8 mouse cellular contexts compared by ENCODE assay signal in genomic region chr1:186702391-186703255, GRCm38 (mm10). TPM values are rescaled to one million over a fixed set of nuclear protein-coding genes. Genes with fewer than 3 reads are reported as not detected.
DNase-seq lines count a peak whose midpoint lies in the region; ATAC-seq and TF ChIP-seq lines count a peak whose summit lies in the region.

No protein-coding gene starts in this region.

- intact Hi-C loops in heart, adult 2 months (cut with DNase I), result loop anchor here (5.0 to 10.0 kb wide), 2 partner anchors 90 to 588 kb away; partner anchors contain the start of gene Lyplal1

- ATAC-seq in lung, embryonic 14.5 days (ENCODE audit: insufficient read depth), result peak; percentile 51
- peak; percentile 70; the same call in 1 of the 2 replicates for ATAC-seq in limb, embryonic 13.5 days (ENCODE audit: low FRiP score, low read depth)
- ATAC-seq in stomach, embryonic 15.5 days (ENCODE audit: insufficient read depth, low FRiP score, low read depth), result no peak

- H3K4me3 ChIP-seq in lung, embryonic 14.5 days (ENCODE audit: low read depth, low read length), result peak overlapping the region; percentile 68
- H3K4me3 ChIP-seq in heart, adult 2 months, result peak overlapping the region; percentile 38
- H3K4me3 ChIP-seq in limb, embryonic 13.5 days, result peak overlapping the region; percentile 75
- peak overlapping the region; percentile 64 for H3K4me3 ChIP-seq in stomach, embryonic 15.5 days (replicated peaks)

- peak overlapping the region; percentile 91 for H3K27ac ChIP-seq in lung, embryonic 14.5 days (ENCODE audit: low read depth)
- peak overlapping the region; percentile 71 for H3K27ac ChIP-seq in heart, adult 2 months
- peak overlapping the region; percentile 82; the same call in 1 of the 2 replicates for H3K27ac ChIP-seq in limb, embryonic 13.5 days
- peak overlapping the region; percentile 58 for H3K27ac ChIP-seq in stomach, embryonic 15.5 days

- TF ChIP-seq POLR2A in heart, adult 2 months (IDR thresholded peaks at IDR 0.05; ENCODE audit: insufficient read depth, low read depth, low read length), result 0 out of 2 replicates have a peak, but pooled peaks have one; percentile 13

- no peaks in the 10 kb centered on the region for H3K9me3 ChIP-seq in lung, embryonic 14.5 days (ENCODE audit: low read depth, low read length)
- H3K9me3 ChIP-seq in limb, embryonic 13.5 days, result no peaks in the 10 kb centered on the region
- no peaks in the 10 kb centered on the region for H3K9me3 ChIP-seq in stomach, embryonic 15.5 days

- H3K9ac ChIP-seq in lung, embryonic 14.5 days, result peak overlapping the region; percentile 92
- peak overlapping the region; percentile 23 for H3K9ac ChIP-seq in heart, adult 2 months (ENCODE audit: low read depth, low read length)
- H3K9ac ChIP-seq in limb, embryonic 13.5 days, result peak overlapping the region; percentile 94
- no peak overlapping the region for H3K9ac ChIP-seq in stomach, embryonic 15.5 days

- peaks cover 7% of the 10 kb centered on the region; the same call in 1 of the 2 replicates for H3K36me3 ChIP-seq in lung, embryonic 14.5 days (ENCODE audit: insufficient read depth)
- no peaks in the 10 kb centered on the region for H3K36me3 ChIP-seq in heart, adult 2 months (ENCODE audit: control insufficient read depth, insufficient read depth, low read length)
- peaks cover 17% of the 10 kb centered on the region for H3K36me3 ChIP-seq in limb, embryonic 13.5 days
- H3K36me3 ChIP-seq in stomach, embryonic 15.5 days, result no peaks in the 10 kb centered on the region

- DNase-seq in lung, embryonic 14.5 days, result peak; percentile 79
- DNase-seq in lung, adult 18-20 months, result no peak
- peak; percentile 39 to 46 for DNase-seq in heart, adult 2 months
- DNase-seq in layer of hippocampus, postnatal 36 days, result no peak
- no peak for DNase-seq in left cerebral cortex, adult 8-10 months (ENCODE audit: low spot score in 2 of 2)
- no peak for DNase-seq in frontal cortex, postnatal 10 days (ENCODE audit: low spot score in 2 of 2)

- H3K79me2 ChIP-seq in heart, adult 2 months (replicated peaks; ENCODE audit: control insufficient read depth, insufficient read depth, low read length), result no peaks in the 10 kb centered on the region

- peaks cover 5% of the 10 kb centered on the region; the same call in 1 of the 2 replicates for H3K4me1 ChIP-seq in lung, embryonic 14.5 days (ENCODE audit: insufficient read depth)
- peaks cover 5% of the 10 kb centered on the region for H3K4me1 ChIP-seq in heart, adult 2 months (ENCODE audit: control insufficient read depth, insufficient read depth, low read length)
- peaks cover 44% of the 10 kb centered on the region for H3K4me1 ChIP-seq in limb, embryonic 13.5 days
- peaks cover 6% of the 10 kb centered on the region; the same call in 1 of the 2 replicates for H3K4me1 ChIP-seq in stomach, embryonic 15.5 days

- H3K4me2 ChIP-seq in lung, embryonic 14.5 days, result peak overlapping the region; percentile 62
- H3K4me2 ChIP-seq in limb, embryonic 13.5 days (replicated peaks), result peak overlapping the region; percentile 80
- H3K4me2 ChIP-seq in stomach, embryonic 15.5 days, result peak overlapping the region; percentile 93

- H3K27me3 ChIP-seq in lung, embryonic 14.5 days (ENCODE audit: insufficient read depth, low read length), result no peaks in the 10 kb centered on the region
- H3K27me3 ChIP-seq in heart, adult 2 months (ENCODE audit: control insufficient read depth, insufficient read depth, low read length), result no peaks in the 10 kb centered on the region
- no peaks in the 10 kb centered on the region for H3K27me3 ChIP-seq in limb, embryonic 13.5 days
- no peaks in the 10 kb centered on the region for H3K27me3 ChIP-seq in stomach, embryonic 15.5 days (replicated peaks)

- TF ChIP-seq EP300 in heart, adult 2 months (IDR thresholded peaks at IDR 0.05; ENCODE audit: insufficient read depth, low read depth, low read length), result no peak

- no peak for TF ChIP-seq CTCF in lung, embryonic 14.5 days (IDR thresholded peaks at IDR 0.05; ENCODE audit: low read depth)
- no peak for TF ChIP-seq CTCF in heart, adult 2 months (IDR thresholded peaks at IDR 0.05)

- 4% methylated on average over 15 of the region's 15 CpGs for WGBS in lung, embryonic 14.5 days
- 13% methylated on average over 15 of the region's 15 CpGs for WGBS in heart, adult 2 months
- WGBS in limb, embryonic 13.5 days, result 7% methylated on average over 15 of the region's 15 CpGs
- 12% methylated on average over 15 of the region's 15 CpGs for WGBS in stomach, embryonic 15.5 days

RNA-seq across cellular contexts. Expression of gene Tgfb2, which starts 3.2 kb away (rescaled TPM):
- polyA plus RNA-seq in lung, embryonic 14.5 days (2014; fragmentation: Nextera tagmentation; extraction: Ambion mirVana), result 83.9 and 86.5 TPM in 2 replicates
- 1 to 10 TPM; 4.6 to 5.1 TPM for total RNA-seq in heart, adult 2 months (2021)
- polyA plus RNA-seq in heart, adult 2 months (2012; rRNA removed), result 1.5 and 2.1 TPM in 2 replicates
- polyA plus RNA-seq in limb, embryonic 13.5 days (2015; fragmentation: Nextera tagmentation; extraction: Ambion mirVana), result 101 and 106 TPM in 2 replicates
- 21.6 and 21.8 TPM in 2 replicates for polyA plus RNA-seq in stomach, embryonic 15.5 days (2015; fragmentation: Nextera tagmentation; extraction: Ambion mirVana)
- 10 to 100 TPM; 29.7 to 36.0 TPM for total RNA-seq in layer of hippocampus, postnatal 36 days (2021)
- total RNA-seq in left cerebral cortex, adult 8-10 months (2022), result 1 to 10 TPM; 5.7 to 7.0 (median 6.7) TPM

RNA-seq across cellular contexts. Expression of gene Rrp15, which starts 46.5 kb away (rescaled TPM):
- 79.0 and 79.7 TPM in 2 replicates for polyA plus RNA-seq in lung, embryonic 14.5 days (2014; fragmentation: Nextera tagmentation; extraction: Ambion mirVana)
- total RNA-seq in heart, adult 2 months (2021), result 1 to 10 TPM; 8.9 to 9.5 TPM
- polyA plus RNA-seq in heart, adult 2 months (2012; rRNA removed), result 2.9 TPM in 2 replicates
- 69.4 and 75.6 TPM in 2 replicates for polyA plus RNA-seq in limb, embryonic 13.5 days (2015; fragmentation: Nextera tagmentation; extraction: Ambion mirVana)
- 61.9 and 65.3 TPM in 2 replicates for polyA plus RNA-seq in stomach, embryonic 15.5 days (2015; fragmentation: Nextera tagmentation; extraction: Ambion mirVana)
- 10 to 100 TPM; 14.7 to 14.8 TPM for total RNA-seq in layer of hippocampus, postnatal 36 days (2021)
- total RNA-seq in left cerebral cortex, adult 8-10 months (2022), result 10 to 100 TPM; 11.2 to 15.2 (median 12.4) TPM

Comparison
In these comparisons a context has a peak if more than half of its experiments do, and no peak if none do; other contexts are left out.
1. DNase-seq: peak in lung, embryonic 14.5 days (single experiment) and heart, adult 2 months (2 of 2); none in lung, adult 18-20 months (0 of 2), layer of hippocampus, postnatal 36 days (0 of 2), left cerebral cortex, adult 8-10 months (0 of 2) and frontal cortex, postnatal 10 days (0 of 2).
2. RNA of gene Rrp15, which starts 46.5 kb away (polyA plus RNA-seq): 79.0 to 79.7 TPM in lung, embryonic 14.5 days, 69.4 to 75.6 TPM in limb, embryonic 13.5 days and 61.9 to 65.3 TPM in stomach, embryonic 15.5 days; 2.9 TPM in heart, adult 2 months; every median in the first group is over 10 times any median in the second.
3. Peak in every context shown above with its lines, with median percentiles within 50 percentile points of each other: H3K27ac ChIP-seq, H3K4me2 ChIP-seq and H3K4me3 ChIP-seq.